ENCODE assay signal across 8 mouse cellular contexts in the genomic region with DNA sequence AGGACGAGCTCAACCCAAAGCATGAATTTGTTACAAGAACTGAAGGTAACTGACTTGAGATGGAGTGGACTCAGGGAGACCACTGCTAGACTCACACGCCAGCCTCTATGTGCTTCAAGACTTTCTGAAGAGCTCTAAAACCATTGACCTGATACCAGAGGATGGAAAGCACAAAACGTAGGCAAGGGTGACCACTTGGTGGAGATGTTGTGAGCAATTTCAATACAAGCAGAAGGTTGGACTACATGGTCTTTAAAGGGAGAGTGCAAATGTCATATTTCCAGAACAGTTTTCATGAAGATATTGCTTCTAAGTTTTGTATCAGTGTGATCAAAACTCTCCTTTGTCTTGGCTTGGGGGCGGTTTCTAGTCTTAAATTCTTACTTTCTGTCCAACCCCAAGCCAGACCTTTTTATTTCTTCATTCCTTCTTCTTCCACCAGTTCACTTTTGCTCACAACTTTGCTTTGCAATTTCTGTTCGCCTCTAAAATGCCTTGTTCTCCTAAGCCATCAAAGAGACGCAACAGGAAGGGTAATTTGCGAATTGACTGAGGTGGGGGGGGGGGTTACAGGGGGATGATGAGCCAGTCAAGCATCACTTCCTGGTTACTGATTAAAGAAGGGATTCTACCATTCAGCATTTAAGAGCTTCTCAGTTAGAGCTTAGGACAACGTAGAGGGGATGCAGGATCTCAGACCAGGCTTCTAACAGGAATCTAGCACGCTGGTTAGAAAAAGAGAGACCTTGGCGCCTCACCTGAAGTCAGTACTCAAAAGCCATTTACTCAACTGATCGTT. TPM values are rescaled to one million over a fixed set of nuclear protein-coding genes. Genes with fewer than 3 reads are reported as not detected.
DNase-seq lines count a peak whose midpoint lies in the region; ATAC-seq and TF ChIP-seq lines count a peak whose summit lies in the region.

No protein-coding gene starts in this region.

- ATAC-seq in embryonic facial prominence, embryonic 13.5 days (ENCODE audit: insufficient number of reproducible peaks, insufficient read depth, low FRiP score, low TSS enrichment, low read depth), result no peak
- ATAC-seq in inflammation-experienced regulatory T-cells, adult 6 months, result peak; percentile 15
- ATAC-seq in lung, embryonic 14.5 days (ENCODE audit: insufficient read depth), result no peak

- DNase-seq in lung, adult 2 months, result no peak
- no peak for DNase-seq in lung, postnatal 4 days
- no peak for DNase-seq in lung, embryonic 14.5 days
- no peak for DNase-seq in right cerebral cortex, postnatal 4 days
- DNase-seq in urinary bladder, adult 2 months (ENCODE audit: low spot score), result no peak
- no peak for DNase-seq in thymus, postnatal 14 days

- H3K27me3 ChIP-seq in embryonic facial prominence, embryonic 13.5 days, result no peaks in the 10 kb centered on the region; the same call in 1 of the 2 replicates
- H3K27me3 ChIP-seq in lung, embryonic 14.5 days (ENCODE audit: insufficient read depth, low read length), result no peaks in the 10 kb centered on the region

- H3K36me3 ChIP-seq in embryonic facial prominence, embryonic 13.5 days, result no peaks in the 10 kb centered on the region
- no peaks in the 10 kb centered on the region for H3K36me3 ChIP-seq in lung, embryonic 14.5 days (ENCODE audit: insufficient read depth)

- peak overlapping the region; percentile 4 for H3K4me3 ChIP-seq in lung, adult 2 months (replicated peaks; ENCODE audit: extremely low read depth, low read depth, low read length)
- H3K4me3 ChIP-seq in embryonic facial prominence, embryonic 13.5 days, result peak overlapping the region; percentile 26; the same call in 1 of the 2 replicates
- H3K4me3 ChIP-seq in lung, embryonic 14.5 days (ENCODE audit: low read depth, low read length), result 0 out of 2 replicates have a peak overlapping the region, but pooled peaks have one; percentile 8

- no peak overlapping the region for H3K9ac ChIP-seq in embryonic facial prominence, embryonic 13.5 days
- no peak overlapping the region for H3K9ac ChIP-seq in lung, embryonic 14.5 days

- no peak for TF ChIP-seq POLR2A in lung, adult 2 months (IDR thresholded peaks at IDR 0.05; ENCODE audit: borderline replicate concordance, extremely low read depth, low read depth, low read length)

- 35% methylated on average over 11 of the region's 11 CpGs for WGBS in lung, adult 2 months
- 37% methylated on average over 11 of the region's 11 CpGs for WGBS in embryonic facial prominence, embryonic 13.5 days
- WGBS in lung, embryonic 14.5 days, result 38% methylated on average over 11 of the region's 11 CpGs

- peak overlapping the region; percentile 50 for H3K4me2 ChIP-seq in embryonic facial prominence, embryonic 13.5 days
- H3K4me2 ChIP-seq in lung, embryonic 14.5 days, result peak overlapping the region; percentile 65

- peaks cover 5% of the 10 kb centered on the region; the same call in 1 of the 2 replicates for H3K4me1 ChIP-seq in lung, adult 2 months (ENCODE audit: control insufficient read depth, insufficient read depth, low read length)
- H3K4me1 ChIP-seq in embryonic facial prominence, embryonic 13.5 days, result peaks cover 4% of the 10 kb centered on the region; the same call in 1 of the 2 replicates
- H3K4me1 ChIP-seq in lung, embryonic 14.5 days (ENCODE audit: insufficient read depth), result no peaks in the 10 kb centered on the region

- no peaks in the 10 kb centered on the region for H3K9me3 ChIP-seq in embryonic facial prominence, embryonic 13.5 days
- no peaks in the 10 kb centered on the region for H3K9me3 ChIP-seq in lung, embryonic 14.5 days (ENCODE audit: low read depth, low read length)

- TF ChIP-seq CTCF in lung, adult 2 months (IDR thresholded peaks at IDR 0.05; ENCODE audit: insufficient read depth, low read length), result no peak
- TF ChIP-seq CTCF in lung, embryonic 14.5 days (IDR thresholded peaks at IDR 0.05; ENCODE audit: low read depth), result peak; percentile 38

- no peak overlapping the region for H3K27ac ChIP-seq in embryonic facial prominence, embryonic 13.5 days
- peak overlapping the region; percentile 63 for H3K27ac ChIP-seq in lung, embryonic 14.5 days (ENCODE audit: low read depth)

RNA-seq across cellular contexts. Expression of a gene that starts 0.8 kb away (rescaled TPM):
- polyA plus RNA-seq in lung, adult 2 months (2012; rRNA removed), result 159 and 194 TPM in 2 replicates
- 26.9 and 28.1 TPM in 2 replicates for polyA plus RNA-seq in embryonic facial prominence, embryonic 13.5 days (2015; fragmentation: Nextera tagmentation; extraction: Ambion mirVana)
- 10 to 100 TPM in 2 of 3 experiments, 1 to 10 TPM in 1; 8.6 to 15.8 (median 10.1) TPM for polyA plus RNA-seq in inflammation-experienced regulatory T-cells, adult 6 months (2017; shearing (Covaris generic))
- polyA plus RNA-seq in lung, embryonic 14.5 days (2014; fragmentation: Nextera tagmentation; extraction: Ambion mirVana), result 72.8 and 77.8 TPM in 2 replicates
- 59.4 and 64.1 TPM in 2 replicates for polyA plus RNA-seq in urinary bladder, adult 2 months (2012; rRNA removed)
